In the genomic region with DNA sequence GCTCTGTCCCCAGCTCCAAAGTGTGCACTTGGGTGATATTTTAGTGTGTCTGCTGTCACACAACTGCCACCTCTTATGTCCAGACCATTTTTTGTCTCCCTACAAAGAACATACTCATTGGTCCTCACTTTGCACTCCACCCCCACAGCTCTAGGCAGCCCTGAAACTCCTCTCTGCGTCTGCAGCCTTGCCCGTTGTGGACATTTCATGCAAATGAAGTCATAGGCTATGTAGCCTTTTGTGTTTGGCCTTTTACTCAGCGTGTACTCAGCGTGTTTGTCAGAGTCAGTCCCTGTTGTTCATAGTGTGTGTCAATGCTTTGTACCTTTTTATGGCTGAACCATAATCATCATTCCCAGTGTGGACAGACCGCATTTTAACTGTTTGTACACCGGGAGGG, we compare ENCODE assay signal across 10 mouse cellular contexts. TPM values are rescaled to one million over a fixed set of nuclear protein-coding genes. Genes with fewer than 3 reads are reported as not detected.
A peak's percentile ranks its signal among the peaks of the same experiment; 100 is the strongest.
DNase-seq lines count a peak whose midpoint lies in the region; ATAC-seq and TF ChIP-seq lines count a peak whose summit lies in the region.
"Had no signal": no experiment of that assay in that cellular context is flagged by ENCODE, and none has a peak within 500 bp of the region (broad histone marks: within the 10 kb centered on the region; RNA-seq: fewer than 3 reads in every experiment).

No protein-coding gene starts in this region.

- WGBS in heart, embryonic 16.5 days: 66% methylated on average over 6 of the region's 6 CpGs
- 69% methylated on average over 6 of the region's 6 CpGs for WGBS in stomach, embryonic 14.5 days

- ATAC-seq in heart, embryonic 16.5 days (replicated peaks; ENCODE audit: extremely low read depth, insufficient read depth, low FRiP score): no peak
- no peak for ATAC-seq in stomach, embryonic 14.5 days (ENCODE audit: insufficient number of reproducible peaks, insufficient read depth, low FRiP score, low read depth)

- peaks cover 52% of the 10 kb centered on the region for H3K36me3 ChIP-seq in heart, embryonic 16.5 days (ENCODE audit: control insufficient read depth, insufficient read depth)
- peaks cover 69% of the 10 kb centered on the region for H3K36me3 ChIP-seq in stomach, embryonic 14.5 days (ENCODE audit: control insufficient read depth, insufficient read depth, low read length)

- peak overlapping the region; percentile 42 for H3K27ac ChIP-seq in left cerebral cortex, adult 2 months
- H3K27ac ChIP-seq in heart, embryonic 16.5 days (ENCODE audit: low read length): peak overlapping the region; percentile 10; the same call in 1 of the 2 replicates
- peak overlapping the region; percentile 69; the same call in 1 of the 2 replicates for H3K27ac ChIP-seq in stomach, embryonic 14.5 days (ENCODE audit: low read length)
- H3K27ac ChIP-seq: neural tube, embryonic 13.5 days had no signal

- intact Hi-C loops in left cerebral cortex, adult 2 months (cut with DNase I): loop anchor here (5.0 kb wide), 1 partner anchor 33 kb away; a partner anchor contains a TSS

- peaks cover 28% of the 10 kb centered on the region for H3K4me1 ChIP-seq in heart, embryonic 16.5 days (ENCODE audit: control insufficient read depth, insufficient read depth, low read length)
- peaks cover 13% of the 10 kb centered on the region; the same call in 1 of the 2 replicates for H3K4me1 ChIP-seq in stomach, embryonic 14.5 days (ENCODE audit: control insufficient read depth, insufficient read depth, low read length)

- no peak overlapping the region for H3K9ac ChIP-seq in heart, embryonic 16.5 days (ENCODE audit: low read length)
- no peak overlapping the region for H3K9ac ChIP-seq in stomach, embryonic 14.5 days (replicated peaks; ENCODE audit: low read depth, low read length)

- no peaks in the 10 kb centered on the region for H3K9me3 ChIP-seq in heart, embryonic 16.5 days (replicated peaks; ENCODE audit: control insufficient read depth, low read length)
- H3K9me3 ChIP-seq in stomach, embryonic 14.5 days (ENCODE audit: control insufficient read depth, low read depth, low read length): no peaks in the 10 kb centered on the region
- H3K9me3 ChIP-seq: neural tube, embryonic 13.5 days had no signal

- no peak overlapping the region for H3K4me2 ChIP-seq in heart, embryonic 16.5 days (ENCODE audit: low read depth, low read length)
- H3K4me2 ChIP-seq in stomach, embryonic 14.5 days (replicated peaks; ENCODE audit: low read depth, low read length): 0 out of 2 replicates have a peak overlapping the region, but pooled peaks have one; percentile 10
- H3K4me2 ChIP-seq: midbrain, embryonic 11.5 days; neural tube, embryonic 13.5 days had no signal

- H3K27me3 ChIP-seq in heart, embryonic 16.5 days (ENCODE audit: control insufficient read depth, insufficient read depth, low read length): no peaks in the 10 kb centered on the region
- H3K27me3 ChIP-seq in stomach, embryonic 14.5 days (ENCODE audit: control insufficient read depth, insufficient read depth, low read length): no peaks in the 10 kb centered on the region
- H3K27me3 ChIP-seq: neural tube, embryonic 13.5 days had no signal

- H3K4me3 ChIP-seq in left cerebral cortex, adult 2 months: no peak overlapping the region
- H3K4me3 ChIP-seq in heart, embryonic 16.5 days (ENCODE audit: low read length): no peak overlapping the region
- no peak overlapping the region for H3K4me3 ChIP-seq in stomach, embryonic 14.5 days (ENCODE audit: low read depth, low read length)
- H3K4me3 ChIP-seq: neural tube, embryonic 13.5 days had no signal

- peak in 1 of 2 experiments; percentile 38 for DNase-seq in left cerebral cortex, adult 2 months (ENCODE audit: extremely low spot score in 1 of 2, low spot score in 2 of 2)
- no peak for DNase-seq in left cerebral cortex, adult 9 months (ENCODE audit: low spot score in 2 of 2)
- peak; percentile 66 for DNase-seq in brain, adult 2 months (ENCODE audit: low read depth, low spot score)
- no peak for DNase-seq in right cerebral cortex, adult 18-20 months
- no peak for DNase-seq in gastrocnemius, postnatal 25 days
- DNase-seq: embryo, embryonic 11 days had no signal

- TF ChIP-seq CTCF in left cerebral cortex, adult 2 months (IDR thresholded peaks at IDR 0.05): no peak

RNA-seq across cellular contexts. Expression of a gene that starts 9.8 kb away (rescaled TPM):
- 10 to 100 TPM; 60.9 to 74.6 TPM for total RNA-seq in left cerebral cortex, adult 2 months (2021)
- polyA plus RNA-seq in heart, embryonic 16.5 days (2015; fragmentation: Nextera tagmentation; extraction: Ambion mirVana): 30.4 and 31.2 TPM in 2 replicates
- polyA plus RNA-seq in stomach, embryonic 14.5 days (2014; fragmentation: Nextera tagmentation; extraction: Ambion mirVana): 52.9 and 59.8 TPM in 2 replicates
- 100 to 1,000 TPM; 107 to 134 TPM for total RNA-seq in gastrocnemius, postnatal 25 days (2021)

RNA-seq across cellular contexts. Expression of a gene that starts 23.7 kb away (rescaled TPM):
- 100 to 1,000 TPM; 180 to 185 TPM for total RNA-seq in left cerebral cortex, adult 2 months (2021)
- 57.9 and 61.1 TPM in 2 replicates for polyA plus RNA-seq in heart, embryonic 16.5 days (2015; fragmentation: Nextera tagmentation; extraction: Ambion mirVana)
- 95.3 and 104 TPM in 2 replicates for polyA plus RNA-seq in stomach, embryonic 14.5 days (2014; fragmentation: Nextera tagmentation; extraction: Ambion mirVana)
- 10 to 100 TPM; 35.3 to 37.7 TPM for total RNA-seq in gastrocnemius, postnatal 25 days (2021)

RNA-seq across cellular contexts. Expression of a gene that starts 28.7 kb away (rescaled TPM):
- 10 to 100 TPM; 17.9 to 21.0 TPM for total RNA-seq in left cerebral cortex, adult 2 months (2021)
- 19.2 and 21.3 TPM in 2 replicates for polyA plus RNA-seq in heart, embryonic 16.5 days (2015; fragmentation: Nextera tagmentation; extraction: Ambion mirVana)
- polyA plus RNA-seq in stomach, embryonic 14.5 days (2014; fragmentation: Nextera tagmentation; extraction: Ambion mirVana): 30.6 and 31.7 TPM in 2 replicates
- 1 to 10 TPM; 3.9 to 5.1 TPM for total RNA-seq in gastrocnemius, postnatal 25 days (2021)

RNA-seq across cellular contexts. Expression of a gene that starts 33.4 kb away (rescaled TPM):
- total RNA-seq in left cerebral cortex, adult 2 months (2021): 10 to 100 TPM; 19.9 to 20.8 TPM
- polyA plus RNA-seq in heart, embryonic 16.5 days (2015; fragmentation: Nextera tagmentation; extraction: Ambion mirVana): 23.2 and 24.1 TPM in 2 replicates
- 11.5 and 14.2 TPM in 2 replicates for polyA plus RNA-seq in stomach, embryonic 14.5 days (2014; fragmentation: Nextera tagmentation; extraction: Ambion mirVana)
- 10 to 100 TPM; 23.0 to 23.8 TPM for total RNA-seq in gastrocnemius, postnatal 25 days (2021)

Comparison
In these comparisons a context has a peak if more than half of its experiments do, and no peak if none do; other contexts are left out.
1. H3K27ac ChIP-seq: peak in every context shown above with its lines; median percentile 69 in stomach, embryonic 14.5 days; 42 in left cerebral cortex, adult 2 months; 10 in heart, embryonic 16.5 days.
2. RNA of a gene that starts 23.7 kb away (total RNA-seq): 180 to 185 TPM in left cerebral cortex, adult 2 months; 35.3 to 37.7 TPM in gastrocnemius, postnatal 25 days; every median in the first group is over 4 times any median in the second.